Mouse (Mus musculus) intestine, embryonic 16.5 days (tissue): ENCODE measurements around the gene Aspscr1. TPM values are rescaled to one million over a fixed set of nuclear protein-coding genes. Genes with fewer than 3 reads are reported as not detected.

ENCODE experiments used
- ATAC-seq: fragments of 200-750 bp; cut with Nextera tagmentation; 2 replicates; pipeline ENCODE4 v1.8.0; 2017; ENCODE audit warnings: moderate TSS enrichment, moderate library complexity
- H3K27ac ChIP-seq: fragments of 300-500 bp; sonication (generic); 2 replicates; pipeline ENCODE4 v1.5.1; 2014; ENCODE audit warnings: mild to moderate bottlenecking, low read length
- H3K27me3 ChIP-seq: fragments of 300-500 bp; sonication (generic); replicated peaks from 2 replicates; pipeline ENCODE4 v1.6.1; 2014; ENCODE audit warnings: low read length, control low read depth, mixed read lengths; ENCODE audit not compliant: control insufficient read depth, insufficient read depth
- H3K36me3 ChIP-seq: fragments of 300-500 bp; sonication (generic); 2 replicates; pipeline ENCODE4 v1.6.1; 2014; ENCODE audit warnings: low read length, control low read depth; ENCODE audit not compliant: control insufficient read depth, insufficient read depth
- H3K4me1 ChIP-seq: fragments of 300-500 bp; sonication (generic); 2 replicates; pipeline ENCODE4 v1.6.1; 2014; ENCODE audit warnings: low read length, control low read depth, mixed read lengths; ENCODE audit not compliant: control insufficient read depth, insufficient read depth
- H3K4me2 ChIP-seq: fragments of 300-500 bp; sonication (generic); 2 replicates; pipeline ENCODE4 v1.6.1; 2014; ENCODE audit warnings: low read depth, low read length, control low read depth
- H3K4me3 ChIP-seq: fragments of 300-500 bp; sonication (generic); 2 replicates; pipeline ENCODE4 v1.5.1; 2014; ENCODE audit warnings: mild to moderate bottlenecking, low read length
- H3K9ac ChIP-seq: fragments of 300-500 bp; sonication (generic); 2 replicates; pipeline ENCODE4 v1.6.1; 2014; ENCODE audit warnings: low read depth, low read length
- H3K9me3 ChIP-seq: fragments of 300-500 bp; sonication (generic); 2 replicates; pipeline ENCODE4 v1.6.1; 2016; ENCODE audit warnings: low read length, control low read depth; ENCODE audit not compliant: control insufficient read depth
- WGBS: fragments of 180-500 bp; shearing (Covaris S2); extraction: QIAGEN DNeasy Blood & Tissue Kit; methylation state at CpG from one replicate; pipeline ENCODE4 v1.1.7; 2014; 5-methylcytosine and 5-hydroxymethylcytosine counted together
- polyA plus RNA-seq: library from polyadenylated mRNA; unstranded; fragments of >200 nt; fragmentation: Nextera tagmentation; extraction: Ambion mirVana; gene quantifications from 2 replicates; pipeline ENCODE4 v1.2.1, GENCODE M21; 2015

Gene Aspscr1
- polyA plus RNA-seq, 1 experiment from 2014 or later, result 108 TPM

DNA sequence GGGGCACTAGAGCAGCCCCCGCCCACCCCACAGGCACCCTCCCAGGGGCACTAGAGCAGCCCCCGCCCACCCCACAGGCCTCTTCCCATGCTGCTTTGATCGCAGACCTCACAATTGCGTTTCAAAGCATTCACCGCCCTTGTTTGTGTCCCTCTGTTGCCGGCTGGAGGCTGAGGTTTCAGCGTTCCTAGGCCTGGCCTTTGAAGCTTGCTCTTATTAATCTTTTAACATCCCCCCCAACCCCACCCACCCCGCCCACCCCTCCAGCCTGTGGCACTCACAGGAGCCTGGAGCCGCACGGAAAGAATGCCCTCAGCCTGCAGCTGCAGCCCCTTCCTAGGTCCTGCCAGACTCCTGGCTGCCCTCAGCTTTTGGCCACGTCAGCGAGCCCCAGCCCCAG lies 34.5 kb downstream of the Aspscr1 start:
- Histone ChIP-seq H3K36me3 (no peaks in the 10 kb centered on the region; the same call in 1 of the 2 replicates), H3K9ac (0 out of 2 replicates have a peak overlapping the region, but pooled peaks have one; percentile 14), H3K4me3 (no peak overlapping the region), H3K4me1 (peaks cover 45% of the 10 kb centered on the region), H3K9me3 (no peaks in the 10 kb centered on the region), H3K4me2 (no peak overlapping the region), H3K27ac (no peak overlapping the region), H3K27me3 (no peaks in the 10 kb centered on the region)
- WGBS, result 21% methylated on average over 11 of the region's 12 CpGs
- ATAC-seq, result no peak

- H3K27ac ChIP-seq, result no peak overlapping the region
- no peaks in the 10 kb centered on the region for H3K27me3 ChIP-seq
- no peak overlapping the region for H3K4me2 ChIP-seq
- ATAC-seq, result no peak
- peaks cover 52% of the 10 kb centered on the region for H3K4me1 ChIP-seq
- WGBS, result 33% methylated on average over 5 of the region's 5 CpGs
- H3K4me3 ChIP-seq, result no peak overlapping the region
- no peaks in the 10 kb centered on the region for H3K36me3 ChIP-seq
- H3K9me3 ChIP-seq, result no peaks in the 10 kb centered on the region
- no peak overlapping the region for H3K9ac ChIP-seq
These were observed 35.2 kb downstream of the Aspscr1 start for GRCm38 (mm10) chr11:120707969-120708368.

- peak overlapping the region; percentile 85 for H3K27ac ChIP-seq
- peaks cover 49% of the 10 kb centered on the region for H3K4me1 ChIP-seq
- 50% methylated on average over 2 of the region's 2 CpGs for WGBS
These were observed 36.8 kb downstream of the Aspscr1 start for GRCm38 (mm10) chr11:120709551-120709950.

DNA sequence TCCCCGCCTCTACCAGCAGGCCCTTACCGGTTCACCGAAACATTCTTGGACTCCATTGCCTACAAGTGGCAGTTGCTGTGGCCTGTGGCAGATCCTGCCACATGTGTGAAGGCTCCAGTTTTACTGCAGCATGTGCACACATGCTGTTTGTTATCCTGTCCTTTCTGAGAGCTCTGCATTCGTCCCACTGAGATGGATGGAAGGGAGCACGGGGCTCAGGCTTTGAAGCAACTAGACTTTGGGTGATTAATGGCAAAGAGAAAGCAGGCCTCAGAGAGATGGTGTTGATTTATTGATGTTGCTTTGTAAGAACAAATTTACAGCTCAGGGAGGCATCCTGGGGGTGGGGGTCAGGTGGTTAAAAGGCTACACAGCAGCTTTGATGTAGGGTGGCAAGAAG lies 37.9 kb downstream of the Aspscr1 start:
- Histone ChIP-seq H3K4me2 (no peak overlapping the region), H3K9ac (no peak overlapping the region), H3K36me3 (no peaks in the 10 kb centered on the region), H3K4me3 (no peak overlapping the region), H3K27me3 (no peaks in the 10 kb centered on the region), H3K4me1 (peaks cover 48% of the 10 kb centered on the region), H3K27ac (no peak overlapping the region), H3K9me3 (no peaks in the 10 kb centered on the region)
- WGBS, result 56% methylated on average over 5 of the region's 5 CpGs
- ATAC-seq, result no peak

More at GRCm38 (mm10) chr11:120709551-120709950, 36.8 kb downstream of the Aspscr1 start:
- H3K36me3 ChIP-seq, result no peaks in the 10 kb centered on the region
- H3K9me3 ChIP-seq, result no peaks in the 10 kb centered on the region
- no peak overlapping the region for H3K4me2 ChIP-seq
- no peaks in the 10 kb centered on the region for H3K27me3 ChIP-seq
- no peak overlapping the region for H3K4me3 ChIP-seq
- peak overlapping the region; percentile 49 for H3K9ac ChIP-seq
- peak; percentile 17; the same call in 1 of the 2 replicates for ATAC-seq

DNA sequence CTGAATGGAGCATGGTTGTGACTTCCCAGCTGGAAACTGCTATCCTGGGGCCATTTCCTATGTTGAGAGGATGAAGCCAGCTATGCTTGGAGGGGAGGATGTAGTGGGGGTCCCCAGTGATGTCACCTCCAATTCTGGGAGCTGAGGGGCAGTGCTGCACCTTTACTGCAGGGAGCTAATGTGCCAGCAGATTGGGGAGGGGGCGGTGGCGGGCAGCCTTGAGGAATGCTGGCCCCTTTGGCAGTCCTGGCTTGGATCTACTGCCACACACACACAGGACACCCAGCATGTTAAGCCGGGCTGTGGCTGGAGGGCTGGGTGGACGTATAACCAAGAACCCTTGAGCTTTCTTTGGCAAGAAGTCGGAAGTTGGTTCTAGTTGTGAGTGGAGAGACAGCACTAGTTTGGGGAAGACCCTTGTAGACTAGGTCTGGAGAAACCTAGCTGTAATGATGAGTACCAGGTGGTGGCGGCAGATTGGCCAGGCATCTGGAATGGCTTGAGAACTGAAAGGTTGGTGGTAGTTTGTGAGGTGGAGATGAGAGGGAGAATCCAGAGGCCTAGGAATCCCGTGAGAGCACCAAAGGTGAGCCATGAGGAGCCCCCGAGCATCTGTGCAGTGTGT lies 39.3 kb downstream of the Aspscr1 start:
- H3K4me1 ChIP-seq, result peaks cover 41% of the 10 kb centered on the region
- no peak overlapping the region for H3K4me2 ChIP-seq
- no peaks in the 10 kb centered on the region for H3K36me3 ChIP-seq
- H3K27ac ChIP-seq, result no peak overlapping the region
- no peaks in the 10 kb centered on the region for H3K9me3 ChIP-seq
- 63% methylated on average over 8 of the region's 8 CpGs for WGBS
- H3K9ac ChIP-seq, result peak overlapping the region; percentile 13; the same call in 1 of the 2 replicates
- H3K27me3 ChIP-seq, result no peaks in the 10 kb centered on the region
- H3K4me3 ChIP-seq, result no peak overlapping the region
- ATAC-seq, result no peak

GRCm38 (mm10) chr11:120712771-120713568 lies 40.2 kb downstream of the Aspscr1 start:
- H3K36me3 ChIP-seq, result no peaks in the 10 kb centered on the region
- H3K9me3 ChIP-seq, result no peaks in the 10 kb centered on the region
- H3K27me3 ChIP-seq, result no peaks in the 10 kb centered on the region
- peak overlapping the region; percentile 99 for H3K4me2 ChIP-seq
- ATAC-seq, result peak; percentile 31
- peak overlapping the region; percentile 73 for H3K27ac ChIP-seq
- peak overlapping the region; percentile 73 for H3K4me3 ChIP-seq
- WGBS, result under 1% methylated on average over 38 of the region's 38 CpGs
- H3K4me1 ChIP-seq, result peaks cover 37% of the 10 kb centered on the region
- peak overlapping the region; percentile 81 for H3K9ac ChIP-seq

DNA sequence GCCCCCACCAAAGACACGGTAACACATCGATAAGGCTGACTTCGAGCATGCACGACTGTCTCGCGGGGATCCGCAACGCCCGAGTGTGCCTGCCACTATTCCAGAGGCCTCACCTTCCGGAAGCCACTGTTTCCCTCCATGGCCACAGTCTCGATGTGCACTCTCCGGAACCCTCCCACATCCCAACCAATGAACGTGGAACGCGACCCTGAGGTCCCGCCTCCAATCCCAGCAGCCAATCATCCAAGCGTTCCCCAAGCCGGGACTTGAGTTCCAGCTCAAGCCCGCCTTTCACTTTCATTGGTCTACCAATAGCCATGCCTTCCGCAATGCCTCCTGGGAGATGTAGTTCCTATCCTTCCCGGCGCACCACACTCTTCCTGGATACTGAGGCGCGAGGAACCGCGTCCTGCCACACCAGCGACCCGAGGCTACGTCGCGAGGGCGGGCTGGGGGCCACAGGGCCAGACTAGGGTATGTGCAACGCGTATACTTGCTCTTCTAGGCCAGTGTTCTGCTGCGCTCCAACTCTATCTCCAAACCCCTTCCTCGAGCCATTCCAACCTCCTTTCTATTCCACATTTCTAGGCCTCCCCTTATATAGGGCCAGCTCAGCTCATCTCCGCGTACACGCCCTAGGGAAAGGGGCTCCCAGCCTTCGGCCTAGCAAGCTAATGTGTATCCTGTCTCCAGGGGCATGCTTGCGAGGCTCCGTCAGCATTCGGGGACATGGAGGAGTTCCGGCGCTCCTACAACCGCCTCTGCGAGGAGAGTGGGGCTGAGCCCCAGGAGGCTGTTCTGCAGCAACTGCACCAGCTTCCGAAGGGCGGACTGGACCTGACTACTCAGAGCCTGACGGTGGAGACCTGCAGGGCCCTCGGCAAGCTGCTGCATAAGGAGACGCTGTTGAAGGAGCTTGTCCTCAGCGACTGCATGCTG lies 41.1 kb downstream of the Aspscr1 start, which contains the start of the genes Cenpx and Lrrc45:
Gene Cenpx, minus strand, starts transcription at position 159 of the 939 bp plus-strand sequence.
Gene Lrrc45, plus strand, starts transcription at position 346 of the 939 bp plus-strand sequence.
- Histone ChIP-seq H3K9ac (peak within 1 kb of the TSS; percentile 81), H3K9me3 (no peaks in the 10 kb centered on the region), H3K27me3 (no peaks in the 10 kb centered on the region), H3K4me2 (peak within 1 kb of the TSS; percentile 99), H3K4me3 (peak within 1 kb of the TSS; percentile 73), H3K36me3 (no peaks in the 10 kb centered on the region), H3K27ac (peak within 1 kb of the TSS; percentile 73), H3K4me1 (peaks cover 31% of the 10 kb centered on the region)
- ATAC-seq, result peak; percentile 94
- 1% methylated on average over 53 of the region's 53 CpGs for WGBS

GRCm38 (mm10) chr11:120714546-120714945 lies 41.8 kb downstream of the Aspscr1 start:
- Histone ChIP-seq H3K9ac (peak overlapping the region; percentile 79), H3K27me3 (no peaks in the 10 kb centered on the region), H3K36me3 (no peaks in the 10 kb centered on the region), H3K4me2 (peak overlapping the region; percentile 64), H3K9me3 (no peaks in the 10 kb centered on the region), H3K27ac (peak overlapping the region; percentile 7; the same call in 1 of the 2 replicates), H3K4me3 (peak overlapping the region; percentile 73), H3K4me1 (peaks cover 25% of the 10 kb centered on the region)
- 44% methylated on average over 10 of the region's 10 CpGs for WGBS
- no peak for ATAC-seq
